Mouse (Mus musculus) lung, postnatal 25 days (tissue): ENCODE data around the gene Sult1a1.

Source experiments
- DNase-seq: peaks from one replicate; pipeline ENCODE4 v3.0.0; 2022; ENCODE audit warnings: low spot score

The Sult1a1 gene

DNA sequence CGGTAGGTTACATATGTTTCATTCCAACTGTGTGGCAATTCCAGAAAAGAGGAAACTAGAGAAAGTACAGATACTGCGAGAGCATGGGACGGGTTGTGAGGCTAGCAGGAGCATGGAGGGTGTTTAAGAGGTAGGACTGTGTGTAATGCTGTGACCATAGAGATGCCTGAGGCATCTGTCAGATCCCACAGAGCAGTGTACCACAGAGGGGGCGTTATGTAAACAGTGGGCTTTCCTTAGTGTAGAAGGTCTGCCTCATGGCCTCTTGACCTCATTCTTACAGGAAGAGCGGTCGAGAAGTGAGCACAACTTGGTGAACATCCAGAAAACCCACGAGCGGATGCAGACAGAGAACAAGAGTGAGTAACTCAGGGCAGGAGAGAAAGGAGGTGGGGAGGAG is 12.6 kb downstream of the Sult1a1 start:
- no peak for DNase-seq

DNA sequence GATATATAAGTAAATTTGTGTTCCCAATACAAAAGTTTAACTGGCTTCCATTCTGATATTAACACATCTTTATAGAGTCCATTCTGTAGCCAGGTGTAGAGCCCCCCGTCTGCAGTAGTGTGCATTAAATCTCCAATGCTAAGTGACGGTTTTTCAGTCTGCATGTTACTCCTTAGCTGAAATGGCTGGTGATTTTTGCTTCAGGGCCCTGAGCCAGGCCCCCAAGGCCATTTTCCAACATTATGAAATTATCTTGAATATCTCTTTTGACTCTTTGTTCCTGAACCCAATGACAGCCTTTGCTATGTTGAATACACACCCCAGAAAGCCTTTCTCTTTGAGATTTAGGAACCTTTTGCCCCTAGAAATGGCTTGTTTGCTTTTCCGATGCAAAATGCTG is 16.5 kb downstream of the Sult1a1 start:
- no peak for DNase-seq

DNA sequence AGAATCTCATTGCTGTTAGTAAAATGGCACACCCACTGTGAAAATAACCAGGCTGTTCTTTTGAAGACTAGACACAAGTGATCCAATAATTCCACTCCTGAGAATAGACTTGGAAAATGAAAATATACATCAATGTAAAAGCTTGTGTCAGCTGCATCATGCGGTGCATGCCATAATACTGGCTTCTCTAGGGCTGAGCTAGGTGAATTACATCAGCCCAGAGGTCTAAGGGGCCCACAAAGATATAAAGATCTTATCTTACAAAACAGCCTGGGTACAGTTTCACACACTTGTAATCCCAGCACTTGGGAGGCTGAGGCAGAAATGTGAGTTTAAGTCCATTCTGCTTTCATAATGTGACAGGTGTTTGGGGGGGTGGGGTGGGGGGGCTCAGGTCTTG is 18.7 kb downstream of the Sult1a1 start:
- no peak for DNase-seq

DNA sequence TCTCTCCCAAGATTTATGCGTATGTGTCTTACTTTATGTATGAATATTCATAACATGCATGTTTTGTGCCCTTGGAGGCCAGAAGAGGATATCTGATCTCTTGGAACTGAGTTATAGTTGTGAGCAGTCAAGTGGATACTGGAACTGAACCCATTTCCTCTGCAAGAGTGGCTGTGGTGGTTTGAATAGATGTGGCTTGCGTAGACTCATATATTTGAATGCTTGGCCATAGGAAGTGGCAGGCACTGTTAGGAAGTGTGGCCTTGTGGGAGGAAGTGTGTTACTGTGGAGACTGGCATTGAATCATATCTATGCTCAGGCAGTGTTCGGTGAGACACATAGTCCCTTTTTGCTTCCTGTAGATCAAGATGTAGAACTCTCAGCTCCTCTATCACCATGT is 20.5 kb downstream of the Sult1a1 start:
- no peak for DNase-seq

DNA sequence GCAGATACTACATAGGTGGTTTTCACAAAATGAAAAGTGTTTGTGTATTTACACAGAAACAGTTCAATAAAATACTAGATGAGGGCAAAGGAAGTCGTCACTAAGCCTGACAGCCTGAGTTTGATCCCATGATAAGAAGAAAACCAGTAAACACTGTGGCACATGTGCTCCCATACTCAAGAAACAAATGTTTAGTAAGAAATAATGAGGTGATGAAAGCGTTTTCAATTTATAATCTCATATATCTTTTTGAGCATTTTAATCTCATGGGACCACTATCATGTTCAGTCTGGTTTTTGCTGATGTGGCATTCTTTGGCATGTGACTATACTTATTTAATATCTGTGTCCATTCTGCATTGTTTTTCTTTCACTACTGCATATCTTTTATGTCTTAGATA is 22.2 kb downstream of the Sult1a1 start:
- DNase-seq, result no peak

DNA sequence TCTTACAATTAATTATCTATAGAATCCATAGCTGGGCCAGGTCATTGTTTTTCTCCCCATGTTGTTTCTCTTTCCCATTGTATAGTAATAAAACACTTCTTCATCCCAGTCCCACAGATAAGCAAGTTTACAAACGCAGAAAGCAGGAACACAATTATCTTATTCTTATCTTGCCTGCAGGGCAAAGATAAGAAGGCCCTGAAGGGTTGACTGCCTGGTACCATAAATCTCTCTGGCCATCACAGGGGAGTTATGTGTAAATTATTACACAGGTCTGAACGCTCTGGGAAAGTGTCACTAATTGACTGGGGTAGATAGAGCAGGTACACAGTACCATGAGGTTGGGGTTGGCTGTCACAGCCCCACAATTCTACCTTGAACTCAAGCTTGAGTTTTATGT is 25.4 kb downstream of the Sult1a1 start:
- peak; percentile 32 for DNase-seq

DNA sequence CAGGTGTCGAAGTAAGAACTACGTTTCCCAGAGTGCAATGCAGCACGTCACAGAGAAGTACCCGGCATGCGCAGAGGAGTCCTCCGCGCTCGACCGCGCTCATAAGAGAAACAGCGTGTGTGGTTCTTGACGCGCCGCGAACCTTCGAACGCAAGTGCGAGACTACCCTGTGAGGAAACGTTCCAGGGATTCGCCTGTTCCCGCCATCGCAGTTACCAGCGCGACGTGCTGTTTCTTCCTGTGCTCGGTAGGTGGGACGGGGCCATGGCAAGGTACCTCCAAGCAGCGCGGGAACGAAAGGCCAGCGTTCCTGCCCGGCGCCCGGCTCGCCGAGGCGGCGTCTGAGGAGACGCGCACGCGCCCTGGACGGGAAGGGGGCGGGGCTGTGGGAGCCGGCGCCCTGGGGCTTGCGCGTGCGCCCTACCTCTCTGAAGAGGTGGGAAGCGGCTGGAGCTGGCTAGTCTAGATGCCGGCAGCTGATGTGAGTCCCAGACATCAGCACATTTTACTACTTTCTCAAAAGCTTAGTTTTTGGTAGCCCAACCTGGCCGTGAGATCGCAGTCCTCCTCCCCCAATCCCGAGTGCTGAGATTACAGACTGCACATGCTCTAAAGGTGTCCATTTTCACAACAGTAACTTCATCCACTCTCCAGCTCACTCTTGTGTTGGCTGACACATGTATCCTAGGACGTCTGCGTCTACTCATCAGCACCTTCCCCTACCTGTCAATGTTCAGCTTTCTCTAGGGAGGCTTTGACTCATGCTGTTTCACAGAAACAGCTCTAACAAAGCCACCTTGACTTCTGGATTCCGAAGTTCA is 26.8 kb downstream of the Sult1a1 start, which contains the start of gene Sgf29:
TSS of gene Sgf29 (plus strand) at position 79 of the 821 bp plus-strand sequence.
- DNase-seq, result peak; percentile 93

DNA sequence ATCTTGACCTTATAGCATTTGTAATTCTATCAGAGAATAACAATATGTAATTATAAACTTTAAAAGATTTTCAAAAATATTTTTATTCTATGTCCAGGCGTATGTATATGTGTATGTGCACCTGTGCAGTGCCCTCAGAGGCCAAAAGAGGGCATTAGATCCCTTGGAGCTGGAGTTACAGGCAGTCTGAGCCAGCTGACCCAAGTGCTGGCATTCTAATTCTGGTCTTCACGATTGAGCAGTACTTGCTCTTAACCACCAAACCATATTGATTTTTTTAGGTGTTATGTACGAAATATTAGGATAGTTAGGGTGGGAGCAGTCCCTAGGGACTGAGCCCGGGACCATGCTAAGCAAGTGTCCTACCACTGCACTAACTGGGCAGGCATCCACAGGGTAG is 27.7 kb downstream of the Sult1a1 start:
- DNase-seq, result no peak

DNA sequence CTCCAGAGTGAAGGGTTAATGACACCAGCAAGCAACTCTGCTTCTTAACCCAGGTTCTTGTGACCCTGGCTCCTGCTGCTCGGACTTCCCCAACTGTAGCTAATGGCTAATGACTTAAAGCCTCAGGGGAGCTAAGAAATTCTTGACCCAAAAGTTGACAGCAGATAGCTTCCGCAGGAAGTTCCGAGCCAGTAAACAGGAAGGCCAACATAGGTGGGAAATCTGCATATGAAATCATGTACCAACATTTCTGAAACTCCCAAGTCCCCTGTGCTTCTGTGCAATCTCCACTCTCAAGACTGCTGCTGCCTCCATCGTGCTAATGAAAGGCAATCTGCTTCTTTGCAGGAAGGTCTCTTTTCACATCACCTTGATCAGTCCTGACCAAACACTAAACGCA is 30.5 kb downstream of the Sult1a1 start:
- no peak for DNase-seq

DNA sequence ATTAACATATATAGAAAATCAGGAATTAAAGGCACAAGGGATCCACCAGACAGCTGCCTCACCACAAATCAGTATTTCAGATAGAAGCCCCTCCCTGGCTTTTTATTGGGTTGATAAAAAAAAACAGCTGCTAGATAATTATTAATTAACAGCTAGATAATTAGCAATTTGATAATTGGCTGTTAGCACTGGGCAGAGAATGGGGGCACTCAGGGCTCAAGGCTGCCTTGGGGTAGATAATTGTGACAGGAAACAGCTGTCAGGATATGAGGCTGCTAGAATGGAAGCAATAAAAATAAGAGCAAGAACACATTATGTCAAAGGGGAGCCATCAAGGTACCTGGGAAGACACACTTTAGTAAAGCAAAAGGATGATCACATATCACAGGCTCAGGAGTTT is 31.3 kb downstream of the Sult1a1 start:
- no peak for DNase-seq

DNA sequence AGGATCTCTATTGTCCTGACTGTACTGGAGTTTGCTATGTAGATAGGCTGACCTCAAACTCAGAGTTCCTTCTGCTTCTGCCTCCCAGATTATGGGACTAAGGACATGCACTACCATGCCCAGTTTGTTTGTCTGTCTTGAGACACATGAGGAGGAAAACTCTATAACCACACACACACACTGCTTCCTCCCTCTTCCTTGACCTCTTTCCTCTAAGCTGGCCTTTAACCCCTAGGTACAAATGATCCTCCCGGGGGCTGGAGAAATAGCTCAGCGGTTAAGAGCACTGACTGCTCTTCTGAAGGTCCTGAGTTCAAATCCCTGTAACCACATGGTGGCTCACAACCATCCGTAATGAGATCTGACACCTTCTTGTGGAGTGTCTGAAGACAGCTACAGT is 31.9 kb downstream of the Sult1a1 start:
- no peak for DNase-seq

DNA sequence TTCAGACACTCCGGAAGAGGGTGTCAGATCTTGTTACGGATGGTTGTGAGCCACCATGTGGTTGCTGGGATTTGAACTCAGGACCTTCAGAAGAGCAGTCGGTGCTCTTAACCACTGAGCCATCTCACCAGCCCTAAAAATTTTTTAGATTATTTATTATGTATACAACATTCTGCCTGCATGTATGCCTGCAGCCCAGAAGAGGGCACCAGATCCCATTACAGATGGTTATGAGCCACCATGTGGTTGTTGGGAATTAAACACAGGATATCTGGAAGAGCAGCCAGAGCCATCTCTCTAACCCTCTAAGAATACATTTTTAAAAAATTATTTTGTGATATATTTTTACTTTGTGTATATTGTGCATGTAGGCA is 33.0 kb downstream of the Sult1a1 start:
- peak; percentile 71 for DNase-seq

DNA sequence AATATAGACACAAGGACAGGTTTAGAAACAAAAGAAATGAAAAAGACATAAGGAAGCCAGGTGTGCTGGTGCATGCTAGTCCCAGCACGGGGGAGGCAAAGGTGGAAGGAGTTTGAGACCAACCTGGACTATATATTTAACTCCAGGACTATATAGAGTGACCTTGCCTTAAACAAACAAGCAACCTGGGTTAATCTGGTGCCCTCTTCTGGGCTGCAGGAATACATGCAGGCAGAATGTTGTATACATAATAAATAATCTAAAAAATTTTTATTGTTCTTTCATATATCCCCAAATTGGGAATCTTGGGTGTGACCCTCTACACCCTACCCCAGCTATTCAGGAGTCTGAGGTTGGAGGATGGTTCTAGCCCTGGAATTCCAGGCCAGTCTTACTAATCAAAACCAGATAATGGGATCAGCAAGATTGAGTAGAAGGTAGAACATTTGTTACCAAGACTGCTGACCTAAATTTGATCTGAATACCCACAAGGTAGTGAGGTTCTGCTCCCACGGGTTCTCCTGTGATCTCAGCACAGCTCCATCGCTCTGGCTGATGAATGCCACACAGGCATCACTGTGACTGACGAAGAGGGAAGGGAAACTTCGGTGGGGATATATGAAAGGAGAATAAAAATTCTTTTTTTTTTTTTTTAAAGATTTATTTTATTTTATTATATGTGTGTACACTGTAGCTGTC is 33.5 kb downstream of the Sult1a1 start:
- no peak for DNase-seq

DNA sequence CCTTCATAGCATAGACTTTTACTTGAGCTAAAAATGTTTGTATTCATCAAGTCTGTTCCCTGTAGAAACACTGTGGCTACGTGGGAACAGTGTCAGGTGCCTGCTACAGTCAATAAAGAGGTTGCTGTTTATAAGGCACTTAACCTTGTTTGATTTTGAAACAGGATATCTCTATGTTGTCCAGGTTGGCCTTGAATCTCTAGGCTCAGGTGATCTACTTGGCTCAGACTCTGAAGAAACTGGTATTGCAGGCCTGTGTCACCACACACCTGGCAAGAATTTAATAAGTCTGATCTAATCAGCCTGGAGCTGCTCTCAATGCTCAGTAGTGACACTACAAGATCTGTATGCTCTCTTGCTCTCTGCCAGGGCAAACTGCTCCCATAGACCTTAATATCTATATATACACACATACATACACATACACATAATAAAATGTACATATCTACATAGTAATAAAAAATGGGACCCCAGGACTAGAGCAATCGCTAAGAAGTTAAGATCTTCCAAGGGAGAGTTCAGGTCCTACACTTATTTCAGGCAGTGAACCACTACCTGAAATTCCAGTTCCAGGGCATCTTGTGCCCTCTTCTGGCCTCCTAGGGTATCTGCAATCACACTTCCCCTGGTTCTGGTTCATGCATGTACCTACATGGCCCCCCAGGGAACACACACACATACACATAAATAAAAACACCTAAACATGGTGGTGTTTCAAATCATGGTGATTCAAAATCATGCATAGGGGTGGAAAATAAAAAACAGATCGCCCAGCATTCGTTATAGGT is 39.3 kb downstream of the Sult1a1 start:
- DNase-seq, result peak; percentile 80

DNA sequence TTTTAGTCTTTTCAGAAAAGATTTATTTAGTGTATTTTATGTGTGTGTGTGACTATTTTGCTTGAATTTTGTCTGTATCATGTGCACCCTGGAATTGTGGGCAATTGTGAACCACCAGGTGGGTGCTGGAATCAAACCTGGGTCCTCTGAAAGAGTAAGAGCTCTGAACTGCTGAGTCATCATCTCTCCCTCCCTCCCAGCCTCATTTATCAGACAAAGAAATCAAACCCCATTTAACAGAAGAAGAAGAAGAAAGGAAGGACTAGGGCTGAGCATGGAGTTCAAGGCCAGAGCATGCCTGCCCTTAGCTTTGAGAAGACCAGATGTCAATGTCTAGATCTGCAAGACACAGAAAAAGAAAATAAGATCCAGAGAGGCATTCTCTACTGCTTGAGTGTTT is 40.9 kb downstream of the Sult1a1 start:
- DNase-seq, result no peak

DNA sequence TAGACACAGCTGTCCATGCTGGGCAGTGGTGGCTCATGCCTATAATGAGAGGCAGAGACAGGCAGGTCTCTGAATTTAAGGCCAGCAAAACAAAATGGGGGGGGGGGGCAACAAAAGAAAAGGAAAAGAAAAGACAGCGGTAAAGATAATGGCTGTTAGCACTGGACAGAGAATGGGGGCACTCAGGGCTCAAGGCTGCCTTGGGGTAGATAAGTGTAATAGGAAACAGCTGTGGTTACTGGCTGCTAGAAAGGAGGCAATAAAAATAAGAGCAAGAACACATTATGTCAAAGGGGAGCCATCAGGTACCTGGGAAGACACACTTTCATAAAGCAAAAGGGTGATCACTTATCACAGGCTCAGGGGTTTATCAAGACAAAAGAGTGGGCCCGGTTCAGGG is 43.8 kb downstream of the Sult1a1 start:
- DNase-seq, result no peak

DNA sequence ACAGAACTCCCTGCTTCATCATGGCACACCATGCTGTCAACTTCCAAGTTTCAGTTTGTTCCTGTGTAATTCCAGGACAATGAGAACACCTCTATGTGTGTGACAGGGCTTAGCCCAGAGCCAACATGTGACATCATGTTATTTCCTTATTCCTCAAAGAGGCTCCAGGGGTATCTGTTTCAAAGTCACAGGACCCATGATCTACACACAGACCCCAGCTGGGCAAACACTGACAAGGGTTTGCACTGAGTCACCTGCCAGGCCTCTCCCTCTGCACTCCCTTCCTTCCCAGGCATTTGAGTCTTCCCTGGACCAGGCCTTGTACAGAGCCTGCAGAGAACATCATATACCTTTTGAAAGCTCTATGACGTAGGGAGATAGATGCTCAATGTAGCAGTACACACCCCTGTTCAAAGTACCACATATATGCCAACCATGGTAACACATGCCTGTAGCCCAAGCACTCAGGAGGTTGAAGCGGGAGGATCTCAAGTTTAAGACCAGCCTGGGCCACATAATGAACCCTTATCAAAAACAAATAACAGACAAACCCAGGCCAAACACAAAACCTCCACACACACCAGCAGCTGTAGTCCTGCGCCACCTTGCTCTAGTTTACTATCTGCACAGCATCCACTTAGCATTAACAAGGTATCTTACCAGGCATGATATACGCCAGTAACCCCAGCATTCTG is 45.3 kb downstream of the Sult1a1 start, which contains the start of gene Nupr1:
TSS of gene Nupr1 (minus strand) at position 38 of the 695 bp plus-strand sequence.
- no peak for DNase-seq

DNA sequence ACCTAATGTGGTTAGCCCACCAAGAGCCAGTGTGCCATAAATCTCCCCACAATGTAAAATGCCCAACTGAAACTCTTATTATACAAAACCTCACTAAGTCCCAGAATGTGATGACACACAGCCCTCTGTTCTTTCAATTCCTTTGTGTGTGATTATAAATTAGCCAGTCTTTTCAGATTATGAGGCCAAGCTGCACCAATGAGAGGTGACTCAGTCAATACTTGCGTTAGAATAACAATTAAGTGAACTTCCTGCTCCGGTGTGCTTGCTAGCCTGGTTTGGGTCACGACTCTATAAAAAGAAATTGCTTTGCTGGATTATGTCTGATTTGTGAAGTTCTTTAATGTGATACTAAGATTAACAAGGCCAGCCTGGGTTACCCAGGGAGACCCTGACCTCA is 46.3 kb downstream of the Sult1a1 start:
- no peak for DNase-seq

DNA sequence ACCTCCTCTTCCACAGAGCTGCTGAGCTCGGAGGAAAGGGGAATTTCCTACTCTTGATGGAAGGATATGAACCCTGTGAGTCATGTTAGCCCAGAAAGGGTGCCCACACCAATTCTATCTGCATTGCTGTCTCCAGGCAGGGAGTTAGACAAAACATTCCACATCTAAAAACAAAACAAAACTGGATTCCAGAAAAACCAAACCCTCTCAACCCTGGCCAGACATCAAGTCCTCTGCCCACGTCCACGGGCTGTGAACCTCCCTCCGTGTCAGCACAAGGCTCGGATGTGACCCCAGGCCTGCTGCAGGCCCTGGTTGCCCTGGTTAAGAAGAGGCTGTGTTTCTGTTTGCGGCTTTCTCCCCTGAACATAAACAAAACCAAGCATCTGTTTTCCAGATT is 48.1 kb downstream of the Sult1a1 start:
- DNase-seq, result no peak

DNA sequence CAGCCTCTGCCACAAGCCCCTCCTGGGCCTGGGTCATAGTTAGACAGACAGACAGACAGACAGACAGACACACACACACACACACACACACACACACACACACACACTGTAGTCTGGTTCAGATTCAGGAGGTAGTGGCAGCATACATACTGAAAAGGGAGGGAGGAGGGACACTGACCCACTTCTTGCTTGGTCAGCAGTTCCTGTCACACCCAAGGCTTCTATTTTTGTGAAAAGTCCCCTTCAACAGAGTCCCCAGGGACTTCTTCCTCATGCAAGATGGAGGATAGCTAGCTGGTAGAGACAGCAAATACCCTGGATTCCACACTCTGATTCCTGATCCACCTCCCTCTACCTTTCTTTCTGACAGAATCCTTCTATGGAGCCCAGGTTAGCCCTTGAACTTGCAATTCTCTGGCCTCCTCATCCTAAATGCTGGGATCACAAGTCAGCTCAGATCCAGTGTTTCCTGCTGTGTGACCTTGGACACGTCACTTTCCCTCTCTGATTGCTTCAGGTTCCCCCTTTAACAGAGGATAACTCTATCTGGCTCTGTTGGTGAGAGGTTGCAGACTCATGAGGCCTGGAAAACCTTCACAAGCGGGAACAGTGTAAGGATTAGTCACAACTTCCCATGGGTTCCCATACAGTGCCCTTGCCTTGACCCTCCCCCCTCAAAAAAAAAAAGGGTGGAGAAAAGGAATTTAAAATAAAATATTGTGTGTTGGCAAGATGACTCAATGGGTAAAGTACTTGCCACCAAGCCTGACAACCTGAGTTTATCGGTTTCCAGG is 50.2 kb downstream of the Sult1a1 start:
- DNase-seq, result no peak

DNA sequence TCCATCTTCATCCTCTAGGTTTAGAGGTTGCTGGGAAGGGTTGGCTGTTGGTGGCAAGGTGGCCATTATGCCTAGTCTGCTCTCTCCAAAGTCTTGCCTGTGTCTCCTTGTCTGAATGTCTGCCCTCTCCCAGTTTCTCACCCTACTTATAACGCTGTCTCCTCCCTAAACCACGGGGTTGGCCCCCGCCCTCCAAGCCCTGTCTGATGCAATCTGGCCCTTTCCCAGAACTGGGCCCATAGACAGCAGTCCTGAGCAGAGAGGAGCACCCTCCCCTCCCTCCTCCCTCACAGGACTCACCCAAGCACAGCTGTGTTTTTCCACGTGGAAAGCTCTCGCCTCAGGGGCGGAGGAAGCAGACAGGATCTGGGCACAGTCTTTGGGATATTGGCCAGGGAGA is 50.9 kb downstream of the Sult1a1 start:
- peak; percentile 95 for DNase-seq
